Mouse (Mus musculus): ENCODE data around the gene Ttf2. TPM values are rescaled to one million over a fixed set of nuclear protein-coding genes. Genes with fewer than 3 reads are reported as not detected.

Gene Ttf2
- polyA plus RNA-seq, 1 experiment from 2014 or later: 18.0 TPM

GRCm38 (mm10) chr3:101003575-101004356 is 34.3 kb upstream of the Ttf2 start:
- 83% methylated on average over 15 of the region's 15 CpGs for WGBS
- H3K27me3 ChIP-seq (ENCODE audit: insufficient read depth, poor library complexity, severe bottlenecking): no peaks in the 10 kb centered on the region

GRCm38 (mm10) chr3:100999732-101000131 is 30.3 kb upstream of the Ttf2 start:
- Histone ChIP-seq H3K27me3 (ENCODE audit: insufficient read depth, poor library complexity, severe bottlenecking) (no peaks in the 10 kb centered on the region), H3K4me1 (peaks cover 15% of the 10 kb centered on the region; the same call in 1 of the 2 replicates), H3K9me3 (no peaks in the 10 kb centered on the region), H3K36me3 (0 out of 2 replicates have a peak, but pooled peaks cover 8% of the 10 kb centered on the region), H3K4me3 (no peak overlapping the region), H3K27ac (no peak overlapping the region)
- DNase-seq (ENCODE audit: low spot score): no peak
- 24% methylated on average over 2 of the region's 2 CpGs for WGBS

More at GRCm38 (mm10) chr3:101003575-101004356, 34.3 kb upstream of the Ttf2 start:
- H3K4me3 ChIP-seq: no peak overlapping the region
- H3K9me3 ChIP-seq: no peaks in the 10 kb centered on the region
- H3K36me3 ChIP-seq: 0 out of 2 replicates have a peak, but pooled peaks cover 8% of the 10 kb centered on the region
- no peak overlapping the region for H3K27ac ChIP-seq
- peaks cover 9% of the 10 kb centered on the region; the same call in 1 of the 2 replicates for H3K4me1 ChIP-seq
- no peak for DNase-seq (ENCODE audit: low spot score)

- 17% methylated on average over 6 of the region's 6 CpGs for whole genome bisulfite sequencing
Observed at GRCm38 (mm10) chr3:100998904-100999340, 29.5 kb upstream of the Ttf2 start.

GRCm38 (mm10) chr3:100997785-100998570 is 28.5 kb upstream of the Ttf2 start:
- DNase-seq (ENCODE audit: low spot score): no peak

More at GRCm38 (mm10) chr3:100998904-100999340, 29.5 kb upstream of the Ttf2 start:
- H3K27ac ChIP-seq: no peak overlapping the region
- H3K9me3 ChIP-seq: no peaks in the 10 kb centered on the region
- H3K4me3 ChIP-seq: no peak overlapping the region
- peaks cover 19% of the 10 kb centered on the region; the same call in 1 of the 2 replicates for H3K4me1 ChIP-seq
- H3K27me3 ChIP-seq (ENCODE audit: insufficient read depth, poor library complexity, severe bottlenecking): no peaks in the 10 kb centered on the region
- peak; percentile 84 for DNase-seq (ENCODE audit: low spot score)
- H3K36me3 ChIP-seq: 0 out of 2 replicates have a peak, but pooled peaks cover 8% of the 10 kb centered on the region

GRCm38 (mm10) chr3:100994252-100994651 is 24.8 kb upstream of the Ttf2 start:
- Histone ChIP-seq H3K4me3 (no peak overlapping the region), H3K27me3 (ENCODE audit: insufficient read depth, poor library complexity, severe bottlenecking) (no peaks in the 10 kb centered on the region), H3K4me1 (peaks cover 24% of the 10 kb centered on the region), H3K27ac (no peak overlapping the region), H3K9me3 (no peaks in the 10 kb centered on the region), H3K36me3 (no peaks in the 10 kb centered on the region)
- WGBS: 92% methylated on average over 4 of the region's 4 CpGs
- DNase-seq (ENCODE audit: low spot score): no peak

More at GRCm38 (mm10) chr3:100997785-100998570, 28.5 kb upstream of the Ttf2 start:
- Histone ChIP-seq H3K36me3 (0 out of 2 replicates have a peak, but pooled peaks cover 4% of the 10 kb centered on the region), H3K27me3 (ENCODE audit: insufficient read depth, poor library complexity, severe bottlenecking) (no peaks in the 10 kb centered on the region), H3K9me3 (no peaks in the 10 kb centered on the region), H3K4me1 (peaks cover 24% of the 10 kb centered on the region), H3K27ac (no peak overlapping the region), H3K4me3 (no peak overlapping the region)
- 69% methylated on average over 10 of the region's 10 CpGs for WGBS

GRCm38 (mm10) chr3:100993718-100994117 is 24.3 kb upstream of the Ttf2 start:
- WGBS: 55% methylated on average over 15 of the region's 15 CpGs
- H3K36me3 ChIP-seq: no peaks in the 10 kb centered on the region
- peaks cover 24% of the 10 kb centered on the region for H3K4me1 ChIP-seq
- H3K27ac ChIP-seq: peak overlapping the region; percentile 42
- no peaks in the 10 kb centered on the region for H3K9me3 ChIP-seq
- no peak for DNase-seq (ENCODE audit: low spot score)
- H3K4me3 ChIP-seq: no peak overlapping the region
- no peaks in the 10 kb centered on the region for H3K27me3 ChIP-seq (ENCODE audit: insufficient read depth, poor library complexity, severe bottlenecking)

- no peaks in the 10 kb centered on the region for H3K36me3 ChIP-seq
- H3K27me3 ChIP-seq (ENCODE audit: insufficient read depth, poor library complexity, severe bottlenecking): no peaks in the 10 kb centered on the region
- H3K4me3 ChIP-seq: no peak overlapping the region
- no peak overlapping the region for H3K27ac ChIP-seq
- 76% methylated on average over 7 of the region's 7 CpGs for WGBS
- DNase-seq (ENCODE audit: low spot score): no peak
- no peaks in the 10 kb centered on the region for H3K9me3 ChIP-seq
- peaks cover 23% of the 10 kb centered on the region for H3K4me1 ChIP-seq
Observed at GRCm38 (mm10) chr3:100993158-100993557, 23.7 kb upstream of the Ttf2 start.

GRCm38 (mm10) chr3:100990231-100990630 is 20.8 kb upstream of the Ttf2 start:
- Histone ChIP-seq H3K27ac (no peak overlapping the region), H3K4me1 (peaks cover 11% of the 10 kb centered on the region), H3K27me3 (ENCODE audit: insufficient read depth, poor library complexity, severe bottlenecking) (no peaks in the 10 kb centered on the region), H3K9me3 (no peaks in the 10 kb centered on the region), H3K36me3 (no peaks in the 10 kb centered on the region), H3K4me3 (no peak overlapping the region)
- 53% methylated on average over 1 of the region's 1 CpGs for WGBS
- no peak for DNase-seq (ENCODE audit: low spot score)

GRCm38 (mm10) chr3:100989417-100989816 is 20.0 kb upstream of the Ttf2 start:
- Histone ChIP-seq H3K9me3 (no peaks in the 10 kb centered on the region), H3K27ac (no peak overlapping the region), H3K4me1 (peaks cover 11% of the 10 kb centered on the region), H3K36me3 (no peaks in the 10 kb centered on the region), H3K4me3 (no peak overlapping the region), H3K27me3 (ENCODE audit: insufficient read depth, poor library complexity, severe bottlenecking) (no peaks in the 10 kb centered on the region)
- DNase-seq (ENCODE audit: low spot score): no peak
- 68% methylated on average over 12 of the region's 12 CpGs for WGBS

GRCm38 (mm10) chr3:100979290-100979689 is 9.8 kb upstream of the Ttf2 start:
- Histone ChIP-seq H3K4me1 (no peaks in the 10 kb centered on the region; the same call in 1 of the 2 replicates), H3K36me3 (no peaks in the 10 kb centered on the region), H3K27me3 (ENCODE audit: insufficient read depth, poor library complexity, severe bottlenecking) (0 out of 2 replicates have a peak, but pooled peaks cover 3% of the 10 kb centered on the region), H3K4me3 (no peak overlapping the region), H3K9me3 (no peaks in the 10 kb centered on the region), H3K27ac (no peak overlapping the region)
- DNase-seq (ENCODE audit: low spot score): no peak
- WGBS: 82% methylated on average over 8 of the region's 8 CpGs

- no peak for DNase-seq (ENCODE audit: low spot score)
- no peaks in the 10 kb centered on the region for H3K36me3 ChIP-seq
- H3K4me3 ChIP-seq: no peak overlapping the region
Observed at GRCm38 (mm10) chr3:100973906-100974305, 4.4 kb upstream of the Ttf2 start.

GRCm38 (mm10) chr3:100963849-100964542 is 5.5 kb downstream of the Ttf2 start:
- peaks cover 8% of the 10 kb centered on the region for H3K4me1 ChIP-seq
- H3K9me3 ChIP-seq: no peaks in the 10 kb centered on the region
- no peak overlapping the region for H3K4me3 ChIP-seq
- no peak overlapping the region for H3K27ac ChIP-seq
- DNase-seq (ENCODE audit: low spot score): no peak
- WGBS: 85% methylated on average over 14 of the region's 14 CpGs
- H3K36me3 ChIP-seq: peaks cover 66% of the 10 kb centered on the region
- H3K27me3 ChIP-seq (ENCODE audit: insufficient read depth, poor library complexity, severe bottlenecking): no peaks in the 10 kb centered on the region

More at GRCm38 (mm10) chr3:100973906-100974305, 4.4 kb upstream of the Ttf2 start:
- 9% methylated on average over 1 of the region's 1 CpGs for WGBS
- Histone ChIP-seq H3K27ac (no peak overlapping the region), H3K9me3 (no peaks in the 10 kb centered on the region), H3K27me3 (ENCODE audit: insufficient read depth, poor library complexity, severe bottlenecking) (no peaks in the 10 kb centered on the region), H3K4me1 (peaks cover 7% of the 10 kb centered on the region)
